Mouse (Mus musculus) spleen, embryonic (tissue): ENCODE data around the gene Ctnnd2.

Experiments
- CTCF ChIA-PET: fragments of 350-600 bp; sonication (Branson Sonifier 250); formaldehyde crosslinking; loops from one replicate; lab custom pipeline; 2022; lab: Charles Lee

The Ctnnd2 gene

GRCm38 (mm10) chr15:30240881-30241280 is 68.5 kb downstream of the Ctnnd2 start:
- CTCF ChIA-PET: no interaction called here

DNA sequence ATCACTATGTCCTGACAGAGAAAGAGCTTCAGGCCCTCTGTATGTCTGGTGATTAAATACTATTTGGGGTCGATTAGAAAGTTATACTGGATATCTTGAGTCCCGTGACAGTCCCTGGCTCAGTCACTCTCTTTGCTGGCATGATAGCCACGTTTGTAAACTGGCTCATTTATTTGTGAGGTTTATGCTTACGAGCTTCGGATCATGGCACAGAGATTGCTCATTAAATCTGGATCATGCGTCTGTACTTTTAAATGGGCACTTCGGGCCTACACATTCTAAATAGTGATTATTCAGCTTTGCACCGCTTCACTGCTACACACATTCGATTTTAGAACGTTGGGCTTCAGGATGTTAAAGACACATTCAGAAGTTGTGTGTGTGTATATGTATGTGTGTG is 96.4 kb downstream of the Ctnnd2 start:
- CTCF ChIA-PET: no interaction called here

DNA sequence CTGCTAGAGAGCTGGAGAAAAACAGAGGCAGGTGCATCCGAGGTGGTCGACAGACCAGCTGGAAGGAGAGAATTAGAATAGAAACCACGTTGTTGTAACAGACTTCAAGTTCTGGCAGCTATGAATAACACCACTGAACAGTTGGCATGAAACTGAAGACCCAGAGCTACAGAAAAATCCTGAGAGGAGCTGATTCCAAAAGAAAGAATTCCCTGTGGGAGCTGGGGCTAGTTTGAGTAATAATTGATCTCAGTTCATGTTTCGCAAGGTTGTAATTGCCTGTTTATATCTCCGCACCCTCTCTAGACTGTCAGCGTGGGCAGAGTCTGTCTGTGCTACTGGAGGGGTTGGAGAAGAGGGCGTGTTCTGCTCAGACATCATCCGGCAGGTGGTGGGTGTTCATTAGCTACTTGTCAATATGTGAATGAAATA is 98.8 kb downstream of the Ctnnd2 start:
- CTCF ChIA-PET: no interaction called here

DNA sequence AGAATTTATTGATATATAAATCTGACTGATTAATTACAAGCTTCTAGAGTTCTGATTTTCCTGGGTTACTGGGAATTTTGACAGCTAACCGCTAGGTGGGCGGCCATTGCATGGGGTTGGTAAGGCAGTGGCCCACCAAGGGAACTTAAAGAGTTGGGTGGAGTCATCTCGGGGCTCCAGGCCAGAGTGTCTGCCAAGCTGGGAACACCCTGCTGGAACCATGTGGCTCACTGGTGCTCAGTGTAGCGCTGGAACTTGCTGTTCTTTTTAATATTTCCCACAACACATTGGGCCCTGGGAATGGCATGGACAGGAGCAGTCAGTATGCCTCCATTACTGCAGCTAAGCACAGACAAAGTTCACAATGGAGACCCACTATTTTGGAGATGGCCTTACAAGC is 99.9 kb downstream of the Ctnnd2 start:
- CTCF ChIA-PET: no interaction called here

DNA sequence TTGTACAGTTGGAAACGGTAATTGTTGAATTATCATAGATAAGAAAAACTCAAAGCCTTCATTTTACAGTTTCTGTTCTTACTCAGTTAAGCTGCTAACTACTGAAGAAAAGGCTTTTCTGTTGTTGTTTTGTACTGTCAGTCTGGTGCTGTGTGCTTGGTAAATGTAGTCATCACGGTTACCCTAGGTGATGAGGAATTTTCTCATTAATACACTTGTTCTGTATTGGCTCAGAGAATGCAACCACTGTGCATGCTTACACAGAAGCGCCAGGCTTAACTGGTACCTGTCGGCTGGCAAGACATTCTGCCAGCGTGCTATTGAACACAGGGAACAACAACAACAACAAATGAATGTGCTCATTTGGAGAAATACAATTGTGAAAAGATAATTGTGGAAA is 103.3 kb downstream of the Ctnnd2 start:
- CTCF ChIA-PET: no interaction called here

- CTCF ChIA-PET: no interaction called here
Observed at GRCm38 (mm10) chr15:30276691-30277090, 104.3 kb downstream of the Ctnnd2 start.

- CTCF ChIA-PET: no interaction called here
Observed at GRCm38 (mm10) chr15:30278610-30279009, 106.2 kb downstream of the Ctnnd2 start.

DNA sequence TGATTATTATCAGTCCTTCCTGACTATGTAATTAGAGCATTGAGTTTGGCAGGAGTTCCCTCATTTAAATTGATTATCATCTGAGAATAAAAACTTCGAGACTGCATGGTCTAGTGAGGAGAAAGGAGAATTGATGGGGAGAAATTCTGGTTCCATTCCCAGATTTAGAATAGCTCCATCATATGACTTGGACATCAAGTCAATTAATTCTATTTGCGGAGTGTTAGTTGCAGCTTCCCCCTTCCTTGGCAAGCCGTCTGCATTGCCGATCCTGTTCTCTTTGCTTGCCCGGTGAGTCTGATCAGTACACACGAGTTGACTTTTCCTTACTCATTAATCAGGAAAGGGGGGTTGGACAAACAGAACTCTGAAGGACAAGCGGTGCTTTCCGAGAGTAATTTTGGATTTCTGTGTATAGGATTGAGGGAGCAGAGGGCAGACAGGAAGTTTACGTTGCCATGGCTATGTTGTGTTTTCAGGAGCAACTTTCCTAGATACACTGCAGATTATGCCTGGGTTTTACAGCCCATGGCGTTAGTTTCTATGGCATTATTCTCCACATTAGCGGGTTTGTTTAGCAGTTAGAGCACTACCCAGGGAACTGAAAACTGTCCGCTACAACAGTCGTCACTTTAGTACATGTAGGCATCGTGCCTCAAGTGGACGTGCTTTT is 113.3 kb downstream of the Ctnnd2 start:
- CTCF ChIA-PET: no interaction called here

- CTCF ChIA-PET: no interaction called here
Observed at GRCm38 (mm10) chr15:30286245-30286642, 113.9 kb downstream of the Ctnnd2 start.

- CTCF ChIA-PET: interaction anchor here (0.7 kb wide), 1 partner anchor 475 kb away, joined by 5 read pairs; no protein-coding TSS in a partner anchor
Observed at GRCm38 (mm10) chr15:30302824-30303223, 130.4 kb downstream of the Ctnnd2 start.

DNA sequence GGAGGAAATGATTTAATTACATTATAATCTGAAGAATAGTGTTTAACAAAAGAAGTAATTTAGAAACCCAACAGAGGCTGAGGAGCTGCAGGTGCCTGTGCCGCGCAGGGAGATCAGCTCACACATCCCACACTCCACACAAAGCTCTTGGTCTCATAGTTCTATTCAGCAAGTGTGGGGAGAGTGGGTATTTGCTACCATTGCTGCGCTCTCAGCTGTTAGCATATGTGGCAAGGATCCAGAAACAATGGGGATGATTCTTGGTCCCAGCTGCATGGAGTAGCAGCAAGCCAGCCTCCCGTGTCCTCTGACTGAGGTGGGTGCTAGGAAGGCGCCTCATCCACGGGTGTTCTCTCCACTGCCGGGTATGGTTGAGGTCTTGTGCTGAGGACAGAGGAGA is 134.0 kb downstream of the Ctnnd2 start:
- CTCF ChIA-PET: no interaction called here

GRCm38 (mm10) chr15:30322543-30322942 is 150.2 kb downstream of the Ctnnd2 start:
- CTCF ChIA-PET: interaction anchor here (0.6 kb wide), 1 partner anchor 1800 kb away, joined by 14 read pairs; no protein-coding TSS in a partner anchor

GRCm38 (mm10) chr15:30333336-30334310 is 161.2 kb downstream of the Ctnnd2 start:
- CTCF ChIA-PET: no interaction called here

DNA sequence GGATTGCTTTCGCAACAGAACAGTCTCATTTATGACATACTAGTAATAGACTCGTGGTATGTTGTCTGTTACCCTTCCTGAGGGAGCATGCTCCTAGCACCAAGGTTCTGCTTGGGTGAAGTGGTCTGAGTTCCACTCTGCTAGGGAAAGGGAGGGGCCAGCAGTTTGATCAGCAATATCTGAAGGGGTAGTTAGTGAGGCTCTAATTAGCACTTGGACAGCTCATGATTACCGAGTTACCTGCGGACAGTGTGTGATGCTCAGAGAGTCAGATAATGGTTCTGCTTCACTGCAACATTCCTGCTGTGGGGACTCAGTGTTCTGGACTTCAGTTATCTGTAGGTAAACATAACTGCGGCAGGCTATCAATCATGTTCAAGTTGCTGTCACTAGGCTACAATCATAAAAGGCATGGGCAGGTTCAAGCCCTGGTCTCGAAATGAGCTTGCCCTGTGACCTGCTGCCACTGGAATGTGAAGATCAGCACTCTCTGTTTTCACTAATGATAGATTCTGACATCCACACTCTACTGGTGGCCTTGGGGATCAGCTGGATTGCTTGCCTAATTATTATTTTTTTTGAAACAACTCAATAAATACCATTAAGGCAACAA is 166.3 kb downstream of the Ctnnd2 start:
- CTCF ChIA-PET: no interaction called here

GRCm38 (mm10) chr15:30345754-30346153 is 173.4 kb downstream of the Ctnnd2 start:
- CTCF ChIA-PET: no interaction called here

- CTCF ChIA-PET: no interaction called here
Observed at GRCm38 (mm10) chr15:30364491-30364890, 192.1 kb downstream of the Ctnnd2 start.

DNA sequence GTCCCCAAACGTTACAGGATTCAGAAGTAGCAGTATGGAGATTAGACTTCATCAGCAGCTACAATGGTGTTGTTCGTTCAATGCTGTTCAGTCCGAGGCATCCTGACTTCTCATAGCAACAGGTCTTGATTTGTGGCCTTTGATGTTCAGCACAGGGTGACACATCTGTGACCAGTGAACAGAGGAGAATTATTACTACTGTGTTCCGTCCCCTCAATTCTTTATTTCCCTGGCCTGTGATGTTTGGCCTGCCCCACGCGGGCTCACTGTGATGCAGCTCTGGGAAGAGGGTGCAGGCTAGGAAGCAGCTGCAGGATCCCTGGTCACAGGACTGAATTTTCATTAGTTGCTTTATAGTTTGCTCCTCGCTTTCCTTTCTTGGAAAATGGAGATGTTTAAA is 197.6 kb downstream of the Ctnnd2 start:
- CTCF ChIA-PET: no interaction called here

DNA sequence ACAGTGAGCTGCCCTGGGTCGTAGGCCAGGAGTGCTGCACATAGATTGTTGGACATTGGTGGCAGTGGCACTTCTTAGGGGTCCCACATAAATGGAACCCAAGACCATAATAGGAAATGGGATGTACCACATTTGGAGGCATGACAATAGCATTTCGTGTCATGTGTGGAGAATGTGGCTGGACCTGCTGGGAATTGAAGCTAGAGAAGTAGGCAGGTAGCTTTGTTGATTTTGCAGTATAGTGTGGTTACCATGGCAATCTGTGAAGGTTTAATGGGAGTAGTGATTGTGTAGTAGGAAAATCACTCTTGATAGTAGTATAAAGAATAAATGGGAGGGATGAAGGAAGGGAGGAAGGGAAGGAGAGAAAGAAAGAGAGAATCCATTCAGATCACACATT is 198.8 kb downstream of the Ctnnd2 start:
- CTCF ChIA-PET: no interaction called here

DNA sequence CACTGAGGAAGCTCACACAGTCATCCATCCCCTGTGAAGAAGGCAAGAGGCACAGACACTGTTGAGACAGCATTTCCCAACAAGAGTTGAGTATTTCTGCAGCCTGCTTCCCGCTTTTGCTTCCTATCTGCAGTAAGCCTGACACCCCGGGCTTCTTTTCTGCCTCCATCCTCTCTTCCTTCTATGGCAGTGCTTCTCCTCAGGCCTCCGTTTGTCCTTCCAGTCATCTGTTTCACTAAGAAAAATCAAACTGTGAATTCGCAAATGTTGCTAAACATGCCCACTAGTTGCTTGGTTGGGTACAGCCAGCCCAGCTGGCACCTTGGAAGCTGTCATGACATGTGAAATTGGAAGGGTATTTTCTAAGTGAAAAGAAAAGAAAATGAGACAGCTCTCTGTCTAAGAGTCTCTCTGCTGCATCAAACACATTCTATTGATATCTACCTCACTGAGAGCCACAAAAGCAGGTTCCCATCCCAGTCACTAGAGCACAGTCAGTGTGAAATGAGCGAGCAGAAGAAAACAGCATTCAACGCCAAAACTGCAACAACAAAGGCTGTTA is 201.3 kb downstream of the Ctnnd2 start:
- CTCF ChIA-PET: no interaction called here

DNA sequence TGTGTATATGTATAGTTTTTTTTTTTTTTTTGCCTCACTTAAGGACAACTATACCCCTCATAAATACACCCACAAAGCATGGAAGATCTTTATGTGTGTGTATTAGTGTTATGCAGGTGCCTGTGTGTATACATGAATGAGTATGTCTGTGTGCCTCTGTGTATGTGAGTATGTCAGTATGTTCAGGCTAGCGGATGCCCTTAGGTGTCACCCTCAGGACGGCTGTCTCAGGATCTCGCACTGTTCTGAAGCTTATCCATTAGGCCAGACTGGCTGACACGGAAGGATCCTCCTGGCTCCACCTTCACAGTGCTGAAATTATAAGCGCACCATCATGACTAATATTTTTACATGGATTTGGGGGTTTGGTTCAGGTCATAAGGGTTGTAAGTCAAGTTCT is 202.5 kb downstream of the Ctnnd2 start:
- CTCF ChIA-PET: no interaction called here

DNA sequence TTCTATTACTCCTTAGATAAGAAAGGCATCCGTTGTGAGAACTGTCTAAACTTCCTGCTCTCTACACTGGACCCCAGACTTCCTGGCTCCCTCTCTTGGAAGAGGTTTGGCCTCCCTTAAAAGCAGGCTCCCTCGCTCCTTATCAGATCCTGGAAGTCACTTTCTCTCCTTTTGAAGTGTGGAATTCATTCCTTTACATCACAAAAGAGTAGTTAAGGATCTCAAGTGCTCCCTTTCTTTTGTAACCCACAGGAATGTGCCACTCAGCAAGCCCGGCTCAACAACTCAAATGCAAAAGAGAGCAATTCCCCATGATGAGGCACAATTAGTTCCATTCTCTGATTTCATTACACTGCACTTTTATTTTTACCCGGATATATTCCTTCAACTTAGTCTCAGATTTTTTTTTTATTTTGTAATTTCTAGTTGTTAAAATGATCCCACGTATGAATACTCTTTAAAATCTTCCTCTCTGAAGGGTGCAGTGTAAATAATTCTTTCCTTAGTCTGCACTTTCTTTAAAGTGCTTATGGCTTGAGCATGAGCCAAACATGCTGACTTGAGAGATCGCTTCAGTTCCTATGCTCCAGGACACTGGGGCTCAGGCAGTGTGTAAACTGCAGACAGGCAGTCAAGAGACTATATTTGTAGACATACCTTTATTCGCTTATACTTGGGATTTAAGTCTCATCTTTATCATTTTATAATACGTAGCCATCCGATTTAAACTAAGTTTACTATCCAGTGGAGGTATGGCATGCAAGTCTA is 210.9 kb downstream of the Ctnnd2 start:
- CTCF ChIA-PET: interaction anchor here (0.7 kb wide), 1 partner anchor 1742 kb away, joined by 3 read pairs; no protein-coding TSS in a partner anchor
